Mouse (Mus musculus) CH12.LX (cell line): Measurements from ENCODE around the gene Kcnk3. TPM values are rescaled to one million over a fixed set of nuclear protein-coding genes. Genes with fewer than 3 reads are reported as not detected.

ENCODE experiments used
- DNase-seq: peaks from one replicate; pipeline ENCODE4 v3.0.0-alpha.2; 2013; ENCODE audit errors: extremely low read depth
- H3K27ac ChIP-seq: 2 replicates; pipeline ENCODE4 v1.5.1; 2012; ENCODE audit warnings: low read depth, mild to moderate bottlenecking, control low read depth, moderate library complexity; ENCODE audit not compliant: insufficient read depth
- H3K27me3 ChIP-seq: replicated peaks from 2 replicates; pipeline ENCODE3; 2012; ENCODE audit warnings: inconsistent platforms
- H3K36me3 ChIP-seq, 2 experiments: replicated peaks in 1 of 2; 2 replicates each; pipeline versions ENCODE3 to v1.6.1; 2012; ENCODE audit warnings: inconsistent platforms in 1 of 2, low read length in 1 of 2, mild to moderate bottlenecking in 1 of 2, mixed read lengths in 1 of 2, moderate library complexity in 1 of 2; ENCODE audit not compliant: control insufficient read depth in 1 of 2, insufficient read depth in 1 of 2
- H3K4me1 ChIP-seq, 2 experiments: 2 replicates each; pipeline ENCODE4 v1.6.1; 2012; ENCODE audit warnings: inconsistent platforms in 1 of 2, moderate library complexity in 1 of 2; ENCODE audit not compliant: insufficient read depth in 2 of 2, control insufficient read depth in 1 of 2
- H3K4me2 ChIP-seq: 2 replicates; pipeline ENCODE4 v1.6.1; 2012; ENCODE audit warnings: low read depth, mild to moderate bottlenecking, control low read depth; ENCODE audit not compliant: poor library complexity, insufficient read depth, severe bottlenecking
- H3K4me3 ChIP-seq, 3 experiments: fragments of 150-350 bp in 1 of 3; sonication (generic) in 1 of 3; replicated peaks in 1 of 3; 2 replicates each; pipeline versions ENCODE3 to v1.5.1; 2011 to 2012; ENCODE audit warnings: low read depth in 2 of 3, low read length in 2 of 3, mild to moderate bottlenecking in 2 of 3, moderate library complexity in 2 of 3, control low read depth in 1 of 3, improper control_type of control experiment in 1 of 3, inconsistent platforms in 1 of 3, mixed read lengths in 1 of 3; ENCODE audit not compliant: poor library complexity in 1 of 3
- H3K79me2 ChIP-seq: replicated peaks from 2 replicates; pipeline ENCODE4 v1.6.1; 2012; ENCODE audit warnings: mild to moderate bottlenecking, moderate library complexity; ENCODE audit not compliant: control insufficient read depth, poor library complexity, insufficient read depth, severe bottlenecking; ENCODE audit errors: extremely low read depth
- H3K9ac ChIP-seq: 2 replicates; pipeline ENCODE4 v1.6.1; 2012; ENCODE audit warnings: low read depth, mild to moderate bottlenecking, control low read depth, moderate library complexity; ENCODE audit not compliant: insufficient read depth
- H3K9me3 ChIP-seq: replicated peaks from 2 replicates; pipeline ENCODE3; 2012; ENCODE audit warnings: low read length, inconsistent platforms, mixed read lengths
- CHD1 ChIP-seq: IDR thresholded peaks from 2 replicates; pipeline ENCODE4 v1.6.1; 2012; ENCODE audit warnings: low read depth, low read length, improper control_type of control experiment, inconsistent platforms
- CHD2 ChIP-seq: IDR thresholded peaks from 2 replicates; pipeline ENCODE4 v1.6.1; 2011; ENCODE audit warnings: low read length, improper control_type of control experiment
- CTCF ChIP-seq, 2 experiments: IDR thresholded peaks in 1 of 2; conservative IDR thresholded peaks in 1 of 2; 2 replicates each; pipeline ENCODE4 v1.5.1; 2011 to 2012; ENCODE audit warnings: low read depth in 2 of 2, low read length in 2 of 2, improper control_type of control experiment in 1 of 2, inconsistent platforms in 1 of 2, mild to moderate bottlenecking in 1 of 2, moderate library complexity in 1 of 2
- ELF1 ChIP-seq: IDR thresholded peaks from 2 replicates; pipeline ENCODE4 v1.6.1; 2014; ENCODE audit warnings: low read depth, mild to moderate bottlenecking, inconsistent platforms, low read length, improper control_type of control experiment
- EP300 ChIP-seq: IDR thresholded peaks from 2 replicates; pipeline ENCODE4 v1.6.1; 2011; ENCODE audit warnings: low read length, improper control_type of control experiment
- HCFC1 ChIP-seq: IDR thresholded peaks from 2 replicates; pipeline ENCODE4 v1.6.1; 2012; ENCODE audit warnings: low read depth, mild to moderate bottlenecking, inconsistent platforms, low read length, improper control_type of control experiment
- JUN ChIP-seq: IDR thresholded peaks from 2 replicates; pipeline ENCODE4 v1.6.1; 2011; ENCODE audit warnings: low read depth, mild to moderate bottlenecking, low read length, improper control_type of control experiment, moderate library complexity; ENCODE audit not compliant: insufficient read depth
- MAX ChIP-seq: IDR thresholded peaks from 2 replicates; pipeline ENCODE4 v1.6.1; 2011; ENCODE audit warnings: low read length, improper control_type of control experiment
- MAZ ChIP-seq: IDR thresholded peaks from 2 replicates; pipeline ENCODE4 v1.6.1; 2012; ENCODE audit warnings: low read depth, mild to moderate bottlenecking, inconsistent platforms, low read length, improper control_type of control experiment, moderate library complexity
- NRF1 ChIP-seq: IDR thresholded peaks from 2 replicates; pipeline ENCODE4 v1.6.1; 2014; ENCODE audit warnings: low read depth, mild to moderate bottlenecking, inconsistent platforms, low read length, improper control_type of control experiment, moderate library complexity
- PAX5 ChIP-seq: IDR thresholded peaks from 2 replicates; pipeline ENCODE4 v1.6.1; 2012; ENCODE audit warnings: low read length, inconsistent platforms, mixed read lengths
- POLR2A ChIP-seq: IDR thresholded peaks from 2 replicates; pipeline ENCODE4 v1.6.1; 2011; ENCODE audit warnings: low read depth, mild to moderate bottlenecking, improper control_type of control experiment, low read length
- RAD21 ChIP-seq: IDR thresholded peaks from 2 replicates; pipeline ENCODE4 v1.6.1; 2011; ENCODE audit warnings: low read depth, mild to moderate bottlenecking, low read length, improper control_type of control experiment, moderate library complexity
- RCOR1 ChIP-seq: conservative IDR thresholded peaks from 2 replicates; pipeline ENCODE4 v1.6.1; 2012; ENCODE audit warnings: low read depth, mild to moderate bottlenecking, inconsistent platforms, low read length, improper control_type of control experiment
- SIN3A ChIP-seq: IDR thresholded peaks from 2 replicates; pipeline ENCODE4 v1.6.1; 2012; ENCODE audit warnings: low read length, improper control_type of control experiment, inconsistent platforms
- TBP ChIP-seq: conservative IDR thresholded peaks from 2 replicates; pipeline ENCODE4 v1.6.1; 2011; ENCODE audit warnings: low read depth, low read length, improper control_type of control experiment
- TCF12 ChIP-seq: IDR thresholded peaks from 2 replicates; pipeline ENCODE4 v1.6.1; 2014; ENCODE audit warnings: low read depth, mild to moderate bottlenecking, inconsistent platforms, low read length, improper control_type of control experiment
- USF1 ChIP-seq: IDR thresholded peaks from 2 replicates; pipeline ENCODE4 v1.6.1; 2014; ENCODE audit warnings: low read depth, mild to moderate bottlenecking, inconsistent platforms, low read length, improper control_type of control experiment
- ZMIZ1 ChIP-seq: IDR thresholded peaks from 2 replicates; pipeline ENCODE4 v1.6.1; 2012; ENCODE audit warnings: low read depth, mild to moderate bottlenecking, inconsistent platforms, low read length, improper control_type of control experiment
- dilution Hi-C: fragments of 300-500 bp; cut with MboI; formaldehyde crosslinking; loops from 2 replicates; pipeline ENCODE4 v1.14.3; 2020; ENCODE audit warnings: low sequenced_read_pairs; ENCODE audit not compliant: extremely low pct_unique_long_range_greater_than_20kb, extremely low pct_ligation_motif_present
- in situ Hi-C: fragments of 300-500 bp; cut with MboI; formaldehyde crosslinking; loops from 3 replicates; pipeline ENCODE4 v1.14.3; 2019; ENCODE audit warnings: low sequenced_read_pairs, low pct_ligation_motif_present, low pct_unique_long_range_greater_than_20kb, mixed read lengths
- polyA plus RNA-seq: library from polyadenylated mRNA; unstranded; fragments of >175 nt; gene quantifications from 2 replicates; pipeline ENCODE4 v1.2.1, GENCODE M21; 2012; ENCODE audit warnings: low read depth; ENCODE audit not compliant: insufficient read length
- total RNA-seq, 2 experiments: library from RNA; depleted of rRNA; stranded (reverse); fragments of 300-350 nt in 1 of 2; fragments of >200 nt in 1 of 2; gene quantifications; 2 replicates each; pipeline ENCODE4 v1.2.3; 2012 to 2014

Kcnk3 gene
- total and polyA plus RNA-seq, 3 experiments = not detected

DNA sequence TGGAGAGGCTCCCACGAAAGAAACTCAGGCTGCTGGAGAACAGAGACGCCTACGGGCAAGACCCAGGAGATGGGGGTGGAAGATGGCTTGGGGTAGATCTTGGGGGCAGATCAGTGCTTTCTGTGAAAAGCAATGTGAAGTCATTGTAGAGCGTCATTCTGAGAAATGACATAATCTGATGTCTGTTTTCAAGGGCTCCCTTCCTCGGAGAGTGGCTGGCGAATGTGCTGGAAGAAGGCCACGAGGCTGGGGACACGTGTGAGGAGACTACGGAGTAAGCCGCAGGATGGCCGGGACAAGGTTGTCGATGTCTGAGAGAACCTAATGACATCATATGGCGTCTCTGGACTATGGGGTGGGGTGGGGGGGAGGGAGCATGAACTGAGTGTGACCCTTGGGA is 34.0 kb upstream of the Kcnk3 start:
- Histone ChIP-seq H3K27me3 (peaks cover 38% of the 10 kb centered on the region), H3K4me3 (no peak overlapping the region), H3K27ac (no peak overlapping the region), H3K36me3 (no peaks in the 10 kb centered on the region), H3K9ac (no peak overlapping the region), H3K4me1 (no peaks in the 10 kb centered on the region), H3K79me2 (no peaks in the 10 kb centered on the region), H3K4me2 (no peak overlapping the region), H3K9me3 (no peaks in the 10 kb centered on the region)
- DNase-seq = no peak
- in situ Hi-C loops (no loop called here), dilution Hi-C loops (no loop called here)
- TF ChIP-seq CHD1 (no peak), CHD2 (no peak), SIN3A (no peak), USF1 (no peak), TBP (no peak), EP300 (no peak), NRF1 (no peak), CTCF (conservative IDR thresholded peaks at IDR 0.05 in 1 of 2, IDR thresholded peaks at IDR 0.05 in 1 of 2; ENCODE audit: low read depth in 2 of 2, low read length in 2 of 2) (no peak), MAX (no peak), RAD21 (no peak)

DNA sequence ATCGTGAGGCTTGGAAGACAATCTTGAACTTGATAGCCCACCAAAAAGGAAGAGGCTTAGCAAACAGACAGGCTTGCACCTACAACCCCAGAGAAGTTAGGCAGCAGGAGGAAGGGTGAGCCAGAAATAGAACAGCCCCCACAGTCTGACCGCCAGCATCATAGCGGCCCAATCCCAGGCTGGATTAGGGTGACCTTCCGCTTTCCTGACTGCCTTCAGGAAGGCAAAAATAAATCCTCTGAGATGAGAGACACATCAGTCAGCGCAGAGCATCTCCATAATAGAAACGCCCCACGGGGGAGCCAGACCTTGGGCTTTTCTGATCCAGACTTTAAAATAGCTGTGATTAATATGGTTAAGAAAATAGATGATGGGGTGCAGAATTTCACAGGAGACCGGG is 33.0 kb upstream of the Kcnk3 start:
- Histone ChIP-seq H3K9ac (no peak overlapping the region), H3K27ac (no peak overlapping the region), H3K4me3 (no peak overlapping the region)
- TF ChIP-seq ZMIZ1 (no peak), CTCF (conservative IDR thresholded peaks at IDR 0.05 in 1 of 2, IDR thresholded peaks at IDR 0.05 in 1 of 2; ENCODE audit: low read depth in 2 of 2, low read length in 2 of 2) (no peak), TBP (no peak)
- TF ChIP-seq, all 38 proteins: peak for 0
- in situ Hi-C loops = no loop called here
- dilution Hi-C loops = no loop called here
- DNase-seq = no peak
- no peaks in the 10 kb centered on the region for H3K79me2 ChIP-seq
- no peak overlapping the region for H3K4me2 ChIP-seq
- H3K36me3 ChIP-seq = no peaks in the 10 kb centered on the region
- H3K9me3 ChIP-seq = no peaks in the 10 kb centered on the region
- peaks cover 44% of the 10 kb centered on the region for H3K27me3 ChIP-seq
- H3K4me1 ChIP-seq = no peaks in the 10 kb centered on the region

DNA sequence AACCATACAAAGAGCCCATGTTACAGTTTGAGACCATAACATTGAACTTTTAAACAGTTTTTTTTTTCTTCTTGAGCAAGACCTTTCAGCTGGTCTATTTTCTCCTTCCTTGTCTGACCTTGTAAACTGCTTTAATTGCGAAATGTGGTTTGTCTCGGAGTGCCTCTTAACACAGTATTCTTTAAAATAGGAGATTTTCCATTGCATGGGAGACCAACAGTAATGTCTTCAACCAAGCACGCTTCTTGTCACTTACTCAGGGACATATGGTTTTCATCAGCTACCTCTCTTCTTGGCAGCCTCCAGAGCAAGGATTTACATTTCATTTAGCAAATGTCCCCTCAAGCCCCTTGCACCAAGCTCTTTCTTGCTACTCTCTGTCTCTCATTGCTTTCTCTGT is 31.7 kb upstream of the Kcnk3 start:
- Histone ChIP-seq H3K4me3 (no peak overlapping the region), H3K4me2 (no peak overlapping the region), H3K79me2 (no peaks in the 10 kb centered on the region), H3K27ac (no peak overlapping the region), H3K27me3 (peaks cover 38% of the 10 kb centered on the region), H3K36me3 (no peaks in the 10 kb centered on the region), H3K9ac (no peak overlapping the region), H3K4me1 (no peaks in the 10 kb centered on the region), H3K9me3 (peaks cover 2% of the 10 kb centered on the region)
- no peak for DNase-seq
- dilution Hi-C loops (no loop called here), in situ Hi-C loops (no loop called here)
- TF ChIP-seq HCFC1 = no peak
- TF ChIP-seq RCOR1 = no peak
- TF ChIP-seq JUN = no peak
- no peak for TF ChIP-seq POLR2A
- TF ChIP-seq MAZ = no peak
- no peak for TF ChIP-seq CHD1
- TF ChIP-seq ELF1 = no peak
- no peak for TF ChIP-seq EP300
- no peak for TF ChIP-seq PAX5
- no peak for TF ChIP-seq TCF12
